Mouse (Mus musculus): ENCODE data around the gene Ptprj. TPM values are rescaled to one million over a fixed set of nuclear protein-coding genes. Genes with fewer than 3 reads are reported as not detected.

Ptprj gene
- polyA plus RNA-seq, 1 experiment from 2014 or later, result 51.0 TPM

GRCm38 (mm10) chr2:90509268-90509667 is 71.2 kb downstream of the Ptprj start:
- no peak for TF ChIP-seq CTCF (IDR thresholded peaks at IDR 0.05)
- in situ Hi-C loops (cut with MboI; ENCODE audit: low pct_unique_long_range_greater_than_20kb), result loop anchor here (5.0 kb wide), 1 partner anchor 33 kb away; no protein-coding TSS in a partner anchor
- ATAC-seq (peak; percentile 18), DNase-seq (ENCODE audit: low read depth, low spot score) (no peak)
- ChIA-PET POLR2A (interaction anchor here (0.8 to 1.4 kb wide), 2 partner anchors 71 to 170 kb away, joined by 3 to 4 read pairs; partner anchors contain the start of gene Ptprj), CTCF (interaction anchor here (1.0 to 1.2 kb wide), 4 partner anchors 14 to 34 kb away, joined by 3 to 5 read pairs (median 4); no protein-coding TSS in a partner anchor)
- H3K27me3 ChIP-seq, result no peaks in the 10 kb centered on the region

GRCm38 (mm10) chr2:90506143-90506542 is 74.3 kb downstream of the Ptprj start:
- ChIA-PET CTCF (interaction anchor here (1.0 to 2.8 kb wide), 3 partner anchors 72 to 119 kb away, joined by 3 to 13 read pairs (median 5); no protein-coding TSS in a partner anchor), POLR2A (no interaction called here)
- in situ Hi-C loops (cut with MboI; ENCODE audit: low pct_unique_long_range_greater_than_20kb), result loop anchor here (5.0 kb wide), 1 partner anchor 36 kb away; no protein-coding TSS in a partner anchor
- no peak for ATAC-seq
- H3K27me3 ChIP-seq, result no peaks in the 10 kb centered on the region
- no peak for DNase-seq (ENCODE audit: low read depth, low spot score)
- TF ChIP-seq CTCF (IDR thresholded peaks at IDR 0.05), result no peak

- POLR2A ChIA-PET, result no interaction called here
- CTCF ChIA-PET, result interaction anchor here (0.9 to 2.8 kb wide), 11 partner anchors 9 to 163 kb away, joined by 3 to 13 read pairs (median 3); no protein-coding TSS in a partner anchor
- ATAC-seq (peak; percentile 94), DNase-seq (ENCODE audit: low read depth, low spot score) (peak; percentile 73)
- in situ Hi-C loops (cut with MboI; ENCODE audit: low pct_unique_long_range_greater_than_20kb), result loop anchor here (5.0 kb wide), 1 partner anchor 38 kb away; no protein-coding TSS in a partner anchor
- no peaks in the 10 kb centered on the region for H3K27me3 ChIP-seq
- peak; percentile 68 for TF ChIP-seq CTCF (IDR thresholded peaks at IDR 0.05)
Measured at GRCm38 (mm10) chr2:90504731-90505171, 75.7 kb downstream of the Ptprj start.

GRCm38 (mm10) chr2:90503182-90503833 is 77.1 kb downstream of the Ptprj start:
- ATAC-seq, result no peak
- no peak for DNase-seq (ENCODE audit: low read depth, low spot score)
- in situ Hi-C loops (cut with MboI; ENCODE audit: low pct_unique_long_range_greater_than_20kb), result no loop called here
- ChIA-PET POLR2A (no interaction called here), CTCF (interaction anchor here (1.1 to 1.4 kb wide), 2 partner anchors 12 to 25 kb away, joined by 4 read pairs; no protein-coding TSS in a partner anchor)
- TF ChIP-seq CTCF (IDR thresholded peaks at IDR 0.05), result no peak
- no peaks in the 10 kb centered on the region for H3K27me3 ChIP-seq

- ChIA-PET POLR2A (no interaction called here), CTCF (interaction anchor here (1.1 kb wide), 1 partner anchor 13 kb away, joined by 4 read pairs; no protein-coding TSS in a partner anchor)
Measured at GRCm38 (mm10) chr2:90502738-90503137, 77.7 kb downstream of the Ptprj start.

GRCm38 (mm10) chr2:90501708-90502107 is 78.7 kb downstream of the Ptprj start:
- ChIA-PET CTCF (interaction anchor here (1.0 kb wide), 1 partner anchor 11 kb away, joined by 3 read pairs; no protein-coding TSS in a partner anchor), POLR2A (no interaction called here)
- no peak for TF ChIP-seq CTCF (IDR thresholded peaks at IDR 0.05)
- no peak for DNase-seq (ENCODE audit: low read depth, low spot score)
- no peaks in the 10 kb centered on the region for H3K27me3 ChIP-seq
- in situ Hi-C loops (cut with MboI; ENCODE audit: low pct_unique_long_range_greater_than_20kb), result no loop called here
- no peak for ATAC-seq

More at GRCm38 (mm10) chr2:90502738-90503137, 77.7 kb downstream of the Ptprj start:
- no peak for ATAC-seq
- no peaks in the 10 kb centered on the region for H3K27me3 ChIP-seq
- in situ Hi-C loops (cut with MboI; ENCODE audit: low pct_unique_long_range_greater_than_20kb), result no loop called here
- DNase-seq (ENCODE audit: low read depth, low spot score), result no peak
- no peak for TF ChIP-seq CTCF (IDR thresholded peaks at IDR 0.05)

- CTCF ChIA-PET, result interaction anchor here (0.9 to 1.2 kb wide), 4 partner anchors 10 to 124 kb away, joined by 3 to 4 read pairs (median 3); no protein-coding TSS in a partner anchor
- TF ChIP-seq CTCF (IDR thresholded peaks at IDR 0.05), result no peak
- POLR2A ChIA-PET, result no interaction called here
- no peak for DNase-seq (ENCODE audit: low read depth, low spot score)
- H3K27me3 ChIP-seq, result no peaks in the 10 kb centered on the region
- in situ Hi-C loops (cut with MboI; ENCODE audit: low pct_unique_long_range_greater_than_20kb), result no loop called here
- ATAC-seq, result peak; percentile 15
Measured at GRCm38 (mm10) chr2:90500892-90501291, 79.6 kb downstream of the Ptprj start.

- ChIA-PET CTCF (no interaction called here), POLR2A (interaction anchor here (1.2 kb wide), 1 partner anchor 13 kb away, joined by 3 read pairs; no protein-coding TSS in a partner anchor)
- no peak for DNase-seq (ENCODE audit: low read depth, low spot score)
- no peak for TF ChIP-seq CTCF (IDR thresholded peaks at IDR 0.05)
- in situ Hi-C loops (cut with MboI; ENCODE audit: low pct_unique_long_range_greater_than_20kb), result no loop called here
- ATAC-seq, result no peak
- no peaks in the 10 kb centered on the region for H3K27me3 ChIP-seq
Measured at GRCm38 (mm10) chr2:90499002-90499401, 81.4 kb downstream of the Ptprj start.

GRCm38 (mm10) chr2:90497551-90497950 is 82.9 kb downstream of the Ptprj start:
- ATAC-seq (no peak), DNase-seq (ENCODE audit: low read depth, low spot score) (no peak)
- no peak for TF ChIP-seq CTCF (IDR thresholded peaks at IDR 0.05)
- in situ Hi-C loops (cut with MboI; ENCODE audit: low pct_unique_long_range_greater_than_20kb), result no loop called here
- CTCF ChIA-PET, result no interaction called here
- POLR2A ChIA-PET, result interaction anchor here (0.6 kb wide), 2 partner anchors 40 to 1247 kb away, joined by 3 read pairs; no protein-coding TSS in a partner anchor
- H3K27me3 ChIP-seq, result no peaks in the 10 kb centered on the region

GRCm38 (mm10) chr2:90496680-90497074 is 83.8 kb downstream of the Ptprj start:
- TF ChIP-seq CTCF (IDR thresholded peaks at IDR 0.05), result no peak
- in situ Hi-C loops (cut with MboI; ENCODE audit: low pct_unique_long_range_greater_than_20kb), result no loop called here
- DNase-seq (ENCODE audit: low read depth, low spot score) (no peak), ATAC-seq (no peak)
- ChIA-PET CTCF (interaction anchor here (1.4 kb wide), 1 partner anchor 8 kb away, joined by 3 read pairs; no protein-coding TSS in a partner anchor), POLR2A (no interaction called here)
- no peaks in the 10 kb centered on the region for H3K27me3 ChIP-seq

All from Patski (cell line).